Mouse (Mus musculus) urinary bladder, postnatal 36 days (tissue): Measurements from ENCODE around the gene Sp2.

Experiments
- DNase-seq, 2 experiments: peaks; one replicate each; pipeline ENCODE4 v3.0.0; 2022; ENCODE audit warnings: low spot score in 2 of 2, mixed read lengths in 1 of 2

Gene Sp2

DNA sequence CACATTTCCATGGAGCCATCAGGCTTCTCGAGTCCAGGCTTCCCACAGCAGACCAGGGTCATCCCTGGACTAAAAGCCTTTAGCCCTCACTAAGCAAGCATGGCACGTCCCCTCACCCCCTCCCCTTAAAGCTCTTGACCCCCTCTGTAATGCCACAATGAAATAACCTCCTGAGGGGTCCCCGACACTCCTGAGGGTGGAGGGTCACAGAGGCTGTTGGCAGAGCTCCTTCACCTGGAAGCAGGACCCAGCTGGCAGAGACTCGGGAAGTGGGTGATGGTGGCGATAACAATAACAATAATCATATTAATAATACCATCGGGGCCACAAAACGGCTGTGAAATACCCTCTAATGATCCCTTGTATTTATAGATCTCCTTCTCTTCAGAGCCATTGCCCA lies at the start of gene Sp2:
Gene Sp2 (minus strand): TSS at position 101 of the 400 bp plus-strand sequence.
- DNase-seq: no peak

DNA sequence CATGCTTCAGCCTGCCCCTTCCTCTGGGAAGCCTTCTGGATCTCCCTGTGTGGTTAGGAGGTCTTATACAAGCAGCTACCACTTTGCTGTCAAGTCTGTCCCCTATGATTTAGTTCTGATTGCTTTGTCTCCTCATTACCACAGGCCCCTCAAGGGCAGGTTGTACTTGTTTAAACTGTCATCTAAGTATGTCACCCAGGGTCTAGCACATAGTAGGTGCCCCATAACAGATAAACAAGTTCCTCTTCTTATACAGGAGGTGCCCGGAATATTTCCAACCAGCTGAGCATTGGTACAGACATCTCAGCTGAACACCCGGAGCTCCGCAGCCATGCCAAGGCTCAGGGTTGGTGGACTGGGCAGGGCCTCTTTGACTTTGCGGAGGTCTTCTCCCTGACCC lies 49.7 kb upstream of the Sp2 start:
- DNase-seq: no peak

- DNase-seq: no peak
Observed at GRCm38 (mm10) chr11:97031977-97032376, 49.2 kb upstream of the Sp2 start.

DNA sequence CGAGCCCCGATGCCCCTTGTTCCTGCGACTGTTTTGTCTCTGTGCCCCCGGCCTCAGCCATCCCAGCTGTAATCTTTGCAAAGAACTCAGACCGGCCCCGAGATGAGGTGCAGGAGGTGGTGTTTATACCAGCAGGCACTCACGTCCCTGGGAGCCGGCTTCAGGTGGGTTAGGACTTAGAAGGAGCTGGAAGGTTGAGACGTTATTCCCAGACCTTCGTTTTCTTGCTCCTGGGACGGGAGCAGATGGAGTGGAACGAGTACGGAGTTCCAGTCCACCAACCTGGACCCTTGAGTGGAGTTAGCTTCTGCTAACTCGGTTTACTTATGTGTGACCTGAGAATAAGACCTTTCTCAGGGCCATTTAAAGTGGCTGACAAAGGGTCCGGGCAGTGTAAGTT lies 47.7 kb upstream of the Sp2 start:
- no peak for DNase-seq

GRCm38 (mm10) chr11:97029686-97030417 lies 47.1 kb upstream of the Sp2 start, which contains the start of gene Scrn2:
TSS of gene Scrn2 (plus strand) at chr11:97029938.
- peak; percentile 80 for DNase-seq

DNA sequence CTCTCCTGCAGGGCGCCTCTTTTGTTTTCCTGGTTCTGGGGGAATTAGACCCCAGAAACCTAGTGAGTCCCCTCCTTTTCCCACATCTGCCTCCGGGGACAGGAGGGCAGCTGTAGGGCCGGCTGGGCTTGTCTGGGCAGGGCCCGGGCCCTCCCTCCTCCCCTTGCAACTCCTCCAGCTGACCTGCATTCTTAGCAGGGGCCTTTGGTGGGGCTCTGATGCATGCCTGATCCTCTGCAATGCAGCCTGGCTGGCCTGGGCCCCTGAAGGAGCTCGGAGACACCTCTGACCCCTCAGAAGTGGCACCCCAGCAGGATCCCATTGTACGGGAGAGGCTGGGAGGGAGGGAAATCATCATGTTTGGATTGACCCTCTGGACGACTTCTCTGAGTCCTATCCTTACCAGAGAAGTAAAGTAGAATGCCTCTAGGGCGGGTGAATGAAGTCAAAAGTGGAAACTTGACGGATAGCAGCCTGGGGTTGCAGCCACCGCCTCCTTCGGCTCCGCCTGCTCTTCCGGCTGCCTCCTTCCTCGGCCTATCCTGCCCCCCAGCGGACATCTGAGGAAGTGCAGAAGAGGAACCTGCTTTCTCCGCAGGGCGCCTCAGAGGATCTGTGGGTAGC lies 43.1 kb upstream of the Sp2 start:
- DNase-seq: peak; percentile 75 to 86

- DNase-seq: peak; percentile 67 to 80
Observed at GRCm38 (mm10) chr11:97024977-97025376, 42.2 kb upstream of the Sp2 start.

- DNase-seq: peak; percentile 57 to 65
Observed at GRCm38 (mm10) chr11:97021873-97022484, 39.2 kb upstream of the Sp2 start.

DNA sequence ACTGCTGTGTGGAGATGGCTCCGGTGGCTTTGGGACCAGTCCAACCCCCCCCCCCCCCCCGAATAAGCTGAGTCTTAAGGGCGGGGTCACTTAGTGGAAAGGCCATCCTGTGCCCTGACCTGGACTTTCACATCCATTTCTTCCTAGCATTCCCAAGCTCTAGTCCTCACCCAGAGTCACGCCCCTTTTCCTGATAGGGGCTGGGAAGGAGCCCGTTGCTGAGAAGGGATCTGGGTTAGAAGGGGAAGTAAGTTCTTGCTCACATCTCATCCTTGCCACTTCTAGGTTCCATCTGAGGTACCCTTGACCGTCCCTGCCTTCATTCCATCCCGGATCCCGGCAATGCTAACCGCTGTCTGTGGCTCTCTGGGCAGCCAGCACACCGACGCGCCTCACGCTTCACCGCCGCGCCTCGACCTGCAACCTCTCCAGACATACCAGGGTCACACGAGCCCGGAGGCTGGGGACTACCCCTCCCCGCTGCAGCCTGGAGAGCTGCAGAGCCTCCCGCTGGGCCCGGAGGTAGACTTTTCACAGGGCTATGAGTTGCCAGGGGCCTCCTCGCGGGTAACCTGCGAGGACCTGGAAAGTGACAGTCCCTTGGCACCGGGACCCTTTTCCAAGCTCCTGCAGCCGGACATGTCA lies 38.5 kb upstream of the Sp2 start:
- no peak for DNase-seq

- no peak for DNase-seq
Observed at GRCm38 (mm10) chr11:97019345-97019708, 36.6 kb upstream of the Sp2 start.

- peak; percentile 57 to 71 for DNase-seq
Observed at GRCm38 (mm10) chr11:97018583-97019344, 36.0 kb upstream of the Sp2 start.

DNA sequence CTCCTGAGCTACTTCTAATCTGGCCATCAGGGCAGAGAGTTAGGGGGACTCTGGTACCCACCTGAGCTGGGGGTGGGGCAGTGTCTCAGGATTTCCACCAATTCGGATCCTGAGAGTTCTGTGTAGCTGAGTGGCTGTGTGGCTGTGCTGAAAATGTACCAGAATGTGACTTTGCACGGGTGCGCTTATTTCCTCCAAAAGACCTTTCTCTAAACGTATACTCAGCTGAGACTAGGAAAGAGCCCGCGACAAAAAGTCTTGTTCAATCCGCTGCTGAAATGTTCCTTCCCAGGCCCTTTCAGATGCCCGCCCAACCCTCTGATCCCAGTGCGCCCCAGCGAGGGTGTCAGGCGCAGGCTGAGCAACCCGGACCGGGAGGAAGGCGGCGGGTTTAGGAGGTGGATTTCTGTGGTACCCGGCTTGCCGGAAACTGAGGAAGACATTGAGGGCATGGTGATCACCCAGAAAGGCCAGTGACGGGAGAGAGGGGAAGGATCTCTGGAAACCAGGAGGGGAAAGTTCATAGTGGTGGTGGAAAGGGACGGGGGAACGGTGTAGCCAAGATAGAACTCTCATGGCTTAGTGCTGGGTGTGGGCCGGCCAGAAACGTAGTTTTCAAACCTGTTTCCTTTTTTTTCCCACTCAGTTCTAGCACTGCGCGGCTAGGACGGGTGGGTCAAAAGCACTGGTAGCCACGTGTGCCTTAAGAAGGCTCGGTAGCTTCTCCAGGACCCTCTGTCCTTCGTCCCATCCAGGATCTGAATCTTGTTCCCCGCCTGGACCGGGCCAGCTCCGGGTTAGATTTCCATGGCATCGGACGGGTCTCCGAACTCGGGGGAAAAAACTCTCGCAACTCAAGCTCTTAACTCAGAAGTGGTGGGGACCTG lies 35.2 kb upstream of the Sp2 start:
- DNase-seq: peak in 1 of 2 experiments; percentile 17

DNA sequence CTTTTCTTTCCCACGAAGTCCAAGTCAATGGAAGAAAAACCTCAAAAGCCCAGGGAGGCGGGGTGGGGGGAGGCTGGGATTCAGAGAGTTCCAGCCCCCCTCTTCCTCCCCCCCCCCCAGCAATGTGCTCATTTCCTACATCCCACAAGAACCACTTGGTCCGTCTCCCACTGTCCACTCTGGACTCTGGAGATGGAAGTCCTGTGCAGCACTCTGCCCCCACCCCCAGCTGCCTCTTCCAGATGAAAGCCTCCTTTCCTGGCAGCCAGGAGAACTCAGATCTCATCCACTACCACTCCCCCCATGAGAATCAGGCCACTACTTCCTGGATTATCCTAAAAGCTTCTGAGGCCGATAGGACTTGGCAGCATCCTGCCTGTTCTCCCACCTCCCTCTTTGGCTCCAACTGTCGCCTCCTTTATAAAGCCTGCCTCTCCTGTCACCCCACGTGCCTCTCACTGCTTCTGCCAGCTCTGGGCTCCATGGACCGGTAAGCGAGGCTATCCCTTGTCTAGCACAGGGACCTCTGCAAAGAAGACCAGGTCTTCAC lies 30.4 kb upstream of the Sp2 start, which contains the start of gene Sp6:
Gene Sp6 (plus strand): TSS at position 274 of the 550 bp plus-strand sequence.
- DNase-seq: no peak

GRCm38 (mm10) chr11:97009198-97009790 lies 26.5 kb upstream of the Sp2 start:
- DNase-seq: no peak

- no peak for DNase-seq
Observed at GRCm38 (mm10) chr11:97007093-97007794, 24.5 kb upstream of the Sp2 start.

GRCm38 (mm10) chr11:97003170-97003569 lies 20.4 kb upstream of the Sp2 start:
- DNase-seq: no peak

- DNase-seq: no peak
Observed at GRCm38 (mm10) chr11:96997380-96997956, 14.7 kb upstream of the Sp2 start.

GRCm38 (mm10) chr11:96996773-96997379 lies 14.1 kb upstream of the Sp2 start:
- DNase-seq: no peak
